Mouse (Mus musculus) liver, embryonic 14.5 days (tissue): Measurements from ENCODE around the gene 9230104L09Rik.

Source experiments
- CTCF ChIP-seq: IDR thresholded peaks from 2 replicates; pipeline ENCODE4 v1.5.1; 2016; ENCODE audit warnings: antibody characterized with exemption, low read depth, control low read depth
- EP300 ChIP-seq: IDR thresholded peaks from 2 replicates; pipeline ENCODE4 v1.6.1; 2016; ENCODE audit warnings: antibody characterized with exemption, low read depth

DNA sequence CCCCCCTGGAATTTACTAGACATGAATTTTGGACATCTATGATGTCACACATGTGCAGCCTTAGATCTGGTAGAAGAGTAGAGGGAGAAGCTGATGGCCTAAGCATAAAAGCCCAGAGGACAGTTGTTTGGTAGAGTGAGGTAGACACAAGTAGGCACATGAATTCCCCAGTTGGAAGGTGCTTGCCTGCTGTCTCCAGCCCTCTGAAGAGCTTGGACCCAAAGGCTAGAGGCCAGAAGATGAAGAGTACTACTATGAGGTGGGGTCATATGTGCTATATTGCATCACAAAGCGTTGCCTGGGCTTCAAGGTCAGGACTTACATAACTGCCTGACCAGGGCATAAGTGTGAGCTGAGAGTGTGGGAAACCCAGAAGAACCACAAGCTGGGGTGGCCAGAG, 66.4 kb downstream of the 9230104L09Rik start, which contains the start of gene Cst8:
- no peak for TF ChIP-seq CTCF
- TF ChIP-seq EP300: no peak
